Mouse (Mus musculus): ENCODE data around the gene Kbtbd8. TPM values are rescaled to one million over a fixed set of nuclear protein-coding genes. Genes with fewer than 3 reads are reported as not detected.

Gene Kbtbd8
- polyA plus RNA-seq, 1 experiment, result not detected

DNA sequence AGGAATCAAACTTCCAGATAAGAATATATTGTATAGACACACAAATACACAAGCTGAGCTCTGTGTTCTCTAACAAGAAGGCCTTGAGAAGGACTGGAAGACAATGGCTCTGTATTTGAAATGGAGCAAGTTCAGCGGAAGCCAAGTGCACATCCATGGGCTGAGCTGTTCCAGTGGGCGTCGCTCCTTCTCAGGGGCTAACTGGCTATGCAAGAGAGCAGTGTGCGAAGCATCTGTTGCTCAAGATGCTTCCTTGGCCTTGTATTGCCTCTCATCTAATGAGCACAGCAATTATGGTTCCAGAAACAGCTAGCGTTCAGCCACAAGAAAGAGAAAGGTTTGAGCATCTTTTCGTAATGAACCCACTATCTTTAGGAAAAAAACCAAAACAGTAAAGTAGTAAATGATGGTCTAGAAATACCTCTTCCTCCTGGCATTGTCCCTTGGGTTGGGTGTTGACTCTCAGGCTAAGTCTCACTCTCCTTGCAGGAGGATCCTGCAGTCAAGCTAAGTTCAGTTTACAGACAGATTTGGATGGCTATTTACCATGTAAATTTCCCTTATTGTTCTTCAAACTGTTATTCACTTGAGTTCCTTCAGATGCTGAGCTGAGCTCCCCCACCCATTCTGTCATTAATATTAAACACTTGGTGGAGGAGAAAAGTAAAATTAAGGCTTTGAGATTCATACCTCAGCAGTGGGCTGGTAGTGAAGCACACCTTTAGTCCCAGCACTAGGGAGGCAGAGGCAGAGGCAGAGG lies 7.2 kb upstream of the Kbtbd8 start:
- WGBS, result 70% methylated on average over 6 of the region's 6 CpGs
- Histone ChIP-seq H3K4me3 (ENCODE audit: insufficient read depth, low read depth, low read length) (no peak overlapping the region), H3K27ac (ENCODE audit: insufficient read depth, low read depth, low read length) (no peak overlapping the region), H3K4me1 (ENCODE audit: control insufficient read depth, insufficient read depth, low read length) (no peaks in the 10 kb centered on the region)
- TF ChIP-seq CTCF (IDR thresholded peaks at IDR 0.05; ENCODE audit: insufficient read depth, low read depth, low read length), result no peak
- TF ChIP-seq POLR2A (IDR thresholded peaks at IDR 0.05; ENCODE audit: insufficient read depth, low read depth, low read length), result no peak

DNA sequence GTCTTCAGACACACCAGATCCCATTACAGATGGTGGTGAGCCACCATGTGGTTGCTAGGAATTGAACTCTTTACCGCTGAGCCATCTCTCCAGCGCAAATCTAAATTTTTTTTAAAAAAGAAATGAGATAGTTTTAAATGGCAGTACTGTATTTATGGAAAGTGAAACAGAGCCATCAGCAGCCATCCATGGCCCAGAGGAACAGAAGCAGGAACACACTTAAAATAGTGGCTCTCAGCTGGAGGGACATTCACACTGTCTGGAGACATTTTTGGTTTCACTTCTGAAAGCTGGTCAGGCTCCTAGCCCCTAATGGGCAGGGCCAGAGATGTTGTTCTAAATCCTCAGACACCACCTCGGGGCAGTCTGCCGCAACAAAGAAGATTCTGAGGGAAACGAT lies 5.0 kb upstream of the Kbtbd8 start:
- TF ChIP-seq CTCF (IDR thresholded peaks at IDR 0.05; ENCODE audit: insufficient read depth, low read depth, low read length), result no peak
- TF ChIP-seq POLR2A (IDR thresholded peaks at IDR 0.05; ENCODE audit: insufficient read depth, low read depth, low read length), result no peak
- peaks cover 2% of the 10 kb centered on the region; the same call in 1 of the 2 replicates for H3K4me1 ChIP-seq (ENCODE audit: control insufficient read depth, insufficient read depth, low read length)
- no peak overlapping the region for H3K4me3 ChIP-seq (ENCODE audit: insufficient read depth, low read depth, low read length)
- WGBS, result 79% methylated on average over 5 of the region's 5 CpGs
- H3K27ac ChIP-seq (ENCODE audit: insufficient read depth, low read depth, low read length), result no peak overlapping the region

DNA sequence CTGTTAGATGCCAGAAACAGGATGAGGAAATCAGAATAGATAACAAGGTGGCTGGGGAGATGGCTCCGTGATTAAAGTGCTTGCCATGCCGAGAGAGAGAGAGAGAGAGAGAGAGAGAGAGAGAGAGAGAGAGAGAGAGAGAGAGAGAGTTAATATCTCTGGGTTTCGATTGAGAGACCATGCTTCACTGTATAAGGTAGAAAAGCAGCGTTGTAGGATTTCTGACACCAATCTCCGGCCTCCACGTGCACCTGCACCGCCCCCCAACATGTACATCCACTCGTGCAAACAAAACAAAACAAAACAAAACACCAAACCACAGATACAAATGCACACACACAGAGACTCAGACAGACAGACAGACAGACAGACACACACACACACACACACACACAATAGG lies 527 bp upstream of the Kbtbd8 start:
- TF ChIP-seq CTCF (IDR thresholded peaks at IDR 0.05; ENCODE audit: insufficient read depth, low read depth, low read length) (no peak), POLR2A (IDR thresholded peaks at IDR 0.05; ENCODE audit: insufficient read depth, low read depth, low read length) (no peak)
- H3K4me3 ChIP-seq (ENCODE audit: insufficient read depth, low read depth, low read length), result no peak overlapping the region
- H3K4me1 ChIP-seq (ENCODE audit: control insufficient read depth, insufficient read depth, low read length), result peaks cover 4% of the 10 kb centered on the region; the same call in 1 of the 2 replicates
- 74% methylated on average over 8 of the region's 8 CpGs for WGBS
- no peak overlapping the region for H3K27ac ChIP-seq (ENCODE audit: insufficient read depth, low read depth, low read length)

DNA sequence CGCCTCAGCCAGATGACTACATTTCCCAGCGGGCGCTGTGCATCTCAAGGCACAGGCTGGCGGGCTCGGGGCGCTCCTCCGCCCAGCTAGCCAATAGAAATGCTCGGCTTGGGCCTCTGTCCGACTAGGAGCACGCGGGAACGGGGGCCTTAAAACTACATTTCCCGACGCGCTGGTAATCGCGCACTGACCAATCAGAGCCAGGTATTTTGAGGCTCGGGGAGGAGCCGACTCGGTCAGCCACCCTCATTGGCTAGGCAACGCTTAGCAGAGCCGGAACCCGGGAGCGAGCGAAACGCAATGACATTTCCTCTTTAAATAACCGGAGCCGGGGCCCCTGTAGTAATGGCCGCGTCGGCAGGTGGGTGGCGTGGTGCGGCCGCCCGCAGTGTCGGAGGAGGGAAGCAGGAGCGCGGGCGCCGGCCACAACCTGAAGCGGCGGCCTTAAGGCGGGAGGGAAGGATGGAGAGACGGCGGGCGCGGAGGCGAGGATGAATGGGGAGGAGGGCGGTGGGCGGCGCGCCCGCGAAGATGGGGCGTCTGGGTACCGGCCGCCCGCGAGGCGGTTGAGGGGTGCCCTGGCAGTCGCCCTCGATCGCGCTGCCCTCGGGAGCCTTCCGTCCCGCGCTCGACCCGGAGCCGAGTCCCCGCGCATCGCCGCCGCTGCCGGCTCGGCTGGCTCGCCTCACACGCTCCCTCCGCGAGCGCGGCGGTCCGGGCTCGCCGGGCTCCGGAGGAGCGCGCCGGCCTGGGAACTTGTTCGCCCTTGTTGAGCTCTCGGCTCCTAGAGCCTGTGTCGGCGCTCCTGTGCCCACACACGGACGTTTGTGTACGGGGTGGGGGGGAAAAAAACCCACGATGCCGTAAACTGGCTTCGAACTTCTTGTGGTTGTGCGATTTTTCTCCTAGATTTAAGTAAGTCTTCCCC lies 838 bp downstream of the Kbtbd8 start:
- H3K4me3 ChIP-seq (ENCODE audit: insufficient read depth, low read depth, low read length), result peak overlapping the region; percentile 85
- peaks cover 4% of the 10 kb centered on the region; the same call in 1 of the 2 replicates for H3K4me1 ChIP-seq (ENCODE audit: control insufficient read depth, insufficient read depth, low read length)
- peak overlapping the region; percentile 61 for H3K27ac ChIP-seq (ENCODE audit: insufficient read depth, low read depth, low read length)
- WGBS, result under 1% methylated on average over 103 of the region's 103 CpGs
- TF ChIP-seq CTCF (IDR thresholded peaks at IDR 0.05; ENCODE audit: insufficient read depth, low read depth, low read length), result no peak
- peak; percentile 38; the same call in 1 of the 2 replicates for TF ChIP-seq POLR2A (IDR thresholded peaks at IDR 0.05; ENCODE audit: insufficient read depth, low read depth, low read length)

DNA sequence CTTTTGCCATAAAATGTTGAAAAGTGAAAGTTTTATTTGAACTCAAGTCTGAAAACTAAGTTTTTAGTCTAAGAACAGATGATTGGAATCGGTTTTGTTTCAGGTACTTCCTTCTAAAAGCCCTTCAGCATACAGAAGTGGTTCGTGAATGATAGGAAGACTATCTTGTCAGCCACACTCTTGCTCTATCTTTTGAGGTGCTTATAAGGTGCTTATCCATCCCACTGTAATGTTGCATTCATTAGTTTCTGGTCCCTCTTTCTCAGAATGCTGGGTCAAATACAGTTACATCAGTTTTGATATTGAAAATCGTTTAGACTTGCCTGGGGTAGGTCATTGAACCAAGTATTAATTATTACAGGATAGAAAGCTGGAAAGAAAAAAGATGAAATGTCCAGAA lies 2.3 kb downstream of the Kbtbd8 start:
- H3K4me1 ChIP-seq (ENCODE audit: control insufficient read depth, insufficient read depth, low read length), result peaks cover 4% of the 10 kb centered on the region; the same call in 1 of the 2 replicates
- no peak overlapping the region for H3K4me3 ChIP-seq (ENCODE audit: insufficient read depth, low read depth, low read length)
- no peak overlapping the region for H3K27ac ChIP-seq (ENCODE audit: insufficient read depth, low read depth, low read length)
- no peak for TF ChIP-seq CTCF (IDR thresholded peaks at IDR 0.05; ENCODE audit: insufficient read depth, low read depth, low read length)
- TF ChIP-seq POLR2A (IDR thresholded peaks at IDR 0.05; ENCODE audit: insufficient read depth, low read depth, low read length), result no peak
- WGBS, result 83% methylated on average over 3 of the region's 3 CpGs

DNA sequence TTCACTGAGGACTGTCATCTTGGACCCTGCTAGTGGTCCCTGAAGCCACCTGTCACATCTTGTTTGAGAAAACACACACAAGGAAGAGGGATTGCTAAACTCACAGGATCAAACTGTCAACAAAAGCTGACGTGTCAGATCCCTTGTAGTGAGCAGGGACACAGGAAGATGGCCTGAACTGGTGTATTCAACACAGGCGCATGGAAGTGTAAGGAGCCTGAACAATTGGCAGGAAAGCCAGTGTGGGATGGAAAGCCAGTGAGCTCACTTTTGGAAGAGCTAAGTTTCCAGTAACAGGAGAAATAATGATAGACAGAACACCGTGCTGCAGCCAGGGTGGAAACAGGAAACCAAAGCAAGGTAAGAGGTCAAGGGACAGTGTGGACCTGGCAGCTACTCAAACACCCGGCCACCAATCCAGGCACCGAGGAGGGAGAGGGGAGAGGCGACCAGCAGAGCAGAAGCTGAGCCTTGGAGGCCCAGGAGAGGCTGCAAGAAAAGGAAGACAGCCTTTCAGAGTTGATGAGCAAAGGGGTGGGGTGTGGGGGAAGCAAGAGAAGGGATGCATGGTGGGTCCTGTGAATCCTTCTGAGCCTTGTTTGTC lies 33.0 kb downstream of the Kbtbd8 start:
- Histone ChIP-seq H3K4me1 (ENCODE audit: control insufficient read depth, insufficient read depth, low read length) (no peaks in the 10 kb centered on the region), H3K4me3 (ENCODE audit: insufficient read depth, low read depth, low read length) (no peak overlapping the region), H3K27ac (ENCODE audit: insufficient read depth, low read depth, low read length) (no peak overlapping the region)
- no peak for TF ChIP-seq CTCF (IDR thresholded peaks at IDR 0.05; ENCODE audit: insufficient read depth, low read depth, low read length)
- TF ChIP-seq POLR2A (IDR thresholded peaks at IDR 0.05; ENCODE audit: insufficient read depth, low read depth, low read length), result no peak
- WGBS, result 70% methylated on average over 6 of the region's 6 CpGs

DNA sequence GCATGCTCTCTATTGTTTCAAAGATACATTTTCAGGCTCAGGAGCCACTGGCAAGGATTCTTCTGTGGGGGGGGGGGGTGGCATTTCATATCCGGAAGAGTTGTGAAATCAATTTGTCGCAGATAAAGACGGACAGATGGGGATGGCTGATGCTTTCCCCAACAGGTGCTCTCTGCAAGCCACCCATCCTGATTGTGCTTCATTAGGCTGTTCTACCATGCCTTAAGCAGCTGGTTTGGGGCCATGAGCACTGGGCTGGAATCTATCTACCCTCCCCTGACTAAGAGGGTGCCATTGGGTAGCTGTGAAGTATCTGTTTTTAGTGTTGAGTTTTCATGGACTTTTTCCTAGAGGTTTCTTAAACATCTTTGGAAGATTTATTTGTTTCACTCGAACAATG lies 33.8 kb downstream of the Kbtbd8 start:
- 88% methylated on average over 4 of the region's 4 CpGs for WGBS

DNA sequence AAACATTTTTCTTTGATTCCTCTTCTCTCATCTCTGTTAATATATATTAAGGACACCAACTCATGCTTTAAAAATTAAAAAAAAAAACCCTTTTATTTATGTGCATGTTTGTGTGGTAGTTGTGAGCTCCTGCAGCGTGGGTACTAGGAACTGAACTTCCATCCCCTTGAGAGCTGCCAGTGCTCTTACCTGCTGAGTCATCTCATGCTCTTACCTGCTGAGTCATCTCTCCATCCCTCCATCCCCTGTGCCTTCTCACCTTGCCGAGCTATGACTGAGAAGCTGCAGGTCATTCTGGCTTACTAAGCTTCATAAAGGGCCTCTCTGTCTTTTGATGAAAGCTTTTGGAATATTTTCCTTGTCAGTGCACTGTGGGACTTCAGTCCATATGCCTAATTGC lies 34.5 kb downstream of the Kbtbd8 start:
- WGBS, result 83% methylated on average over 2 of the region's 2 CpGs
- Histone ChIP-seq H3K4me3 (ENCODE audit: insufficient read depth, low read depth, low read length) (no peak overlapping the region), H3K4me1 (ENCODE audit: control insufficient read depth, insufficient read depth, low read length) (no peaks in the 10 kb centered on the region), H3K27ac (ENCODE audit: insufficient read depth, low read depth, low read length) (no peak overlapping the region)
- TF ChIP-seq CTCF (IDR thresholded peaks at IDR 0.05; ENCODE audit: insufficient read depth, low read depth, low read length), result no peak

More for the DNA sequence above, 33.8 kb downstream of the Kbtbd8 start:
- Histone ChIP-seq H3K4me1 (ENCODE audit: control insufficient read depth, insufficient read depth, low read length) (no peaks in the 10 kb centered on the region), H3K4me3 (ENCODE audit: insufficient read depth, low read depth, low read length) (no peak overlapping the region), H3K27ac (ENCODE audit: insufficient read depth, low read depth, low read length) (no peak overlapping the region)
- TF ChIP-seq CTCF (IDR thresholded peaks at IDR 0.05; ENCODE audit: insufficient read depth, low read depth, low read length), result no peak

DNA sequence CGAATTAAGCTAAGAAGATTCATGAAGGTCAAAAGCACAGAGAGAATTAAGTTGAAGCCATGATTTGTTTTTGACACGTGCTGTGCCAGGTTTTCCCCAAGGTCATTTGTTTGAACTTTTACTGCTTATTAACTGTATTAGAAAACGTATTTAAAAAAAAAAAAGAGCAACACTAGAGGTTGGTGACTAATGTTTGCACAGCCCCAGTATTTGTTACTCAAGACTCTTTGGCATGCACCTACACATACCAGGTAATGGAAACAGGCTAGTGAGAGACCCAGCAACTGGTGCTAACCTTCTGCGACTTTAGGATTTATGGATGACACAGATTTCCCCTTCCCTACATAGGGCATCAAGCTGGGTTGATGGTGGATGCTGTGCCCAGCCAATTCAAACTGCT lies 46.9 kb downstream of the Kbtbd8 start:
- WGBS, result 69% methylated on average over 4 of the region's 4 CpGs
- Histone ChIP-seq H3K4me1 (ENCODE audit: control insufficient read depth, insufficient read depth, low read length) (no peaks in the 10 kb centered on the region), H3K4me3 (ENCODE audit: insufficient read depth, low read depth, low read length) (no peak overlapping the region), H3K27ac (ENCODE audit: insufficient read depth, low read depth, low read length) (no peak overlapping the region)
- no peak for TF ChIP-seq CTCF (IDR thresholded peaks at IDR 0.05; ENCODE audit: insufficient read depth, low read depth, low read length)
- no peak for TF ChIP-seq POLR2A (IDR thresholded peaks at IDR 0.05; ENCODE audit: insufficient read depth, low read depth, low read length)
